Mouse (Mus musculus): ENCODE measurements around the gene Creb3l1. TPM values are rescaled to one million over a fixed set of nuclear protein-coding genes. Genes with fewer than 3 reads are reported as not detected.

The Creb3l1 gene
- total RNA-seq, 2 experiments from 2014 or later: 8.0 to 10.3 TPM

DNA sequence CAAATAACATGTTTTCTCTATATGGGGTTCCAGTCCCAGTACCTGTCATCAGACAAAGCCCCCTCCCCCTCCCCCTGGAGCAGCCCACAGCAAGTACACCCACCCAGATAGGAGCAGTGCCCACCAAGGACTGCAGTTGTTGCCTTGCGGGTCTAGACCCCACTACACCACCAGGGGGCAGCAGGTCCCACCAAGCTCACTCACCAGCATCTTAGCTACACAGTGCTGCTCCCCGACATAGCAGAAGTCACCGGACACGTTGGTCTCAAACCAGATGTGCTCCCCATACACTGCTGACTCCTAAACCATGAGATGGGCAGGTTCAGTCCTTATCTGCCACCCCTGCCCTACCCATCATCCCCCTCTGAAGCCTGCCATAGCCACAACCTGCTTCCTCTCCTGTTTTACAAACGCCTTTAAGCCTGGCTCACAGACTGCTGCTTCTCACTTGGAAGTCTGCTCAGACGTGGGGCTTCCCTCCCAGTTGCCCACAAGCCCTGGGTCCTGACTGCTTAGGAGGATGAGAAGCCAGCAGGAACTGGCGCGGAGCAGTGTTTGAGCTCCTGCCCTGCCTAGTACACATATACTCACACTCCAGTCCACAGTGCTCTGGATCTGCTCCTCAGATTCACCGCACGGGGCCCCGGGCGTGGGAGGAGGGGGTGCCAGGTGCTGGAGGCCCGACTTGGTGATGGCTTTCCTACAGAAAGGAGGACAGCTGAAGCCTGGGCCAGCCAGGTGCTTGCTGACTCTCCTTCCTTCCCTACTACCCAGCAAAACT is 79.9 kb downstream of the Creb3l1 start:
- DNase-seq: peak; percentile 72

DNA sequence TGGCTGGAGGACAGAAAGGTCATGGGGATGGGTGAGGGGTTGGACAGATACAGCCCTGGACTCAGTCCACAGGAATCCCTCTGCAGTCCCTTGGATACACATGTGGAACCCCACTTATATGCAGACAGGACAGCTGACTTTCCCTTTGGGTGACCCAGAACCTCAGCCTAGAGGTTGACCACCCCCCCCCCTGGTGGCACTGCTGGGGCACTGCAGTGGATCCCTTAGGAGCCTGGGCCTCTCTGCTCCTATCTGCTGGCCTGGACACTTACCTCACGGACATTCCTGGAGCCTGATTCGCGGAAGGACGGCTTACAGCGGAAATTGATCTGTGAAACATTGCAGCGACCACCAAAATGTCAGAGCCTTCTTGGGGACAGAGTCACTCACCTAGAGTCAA is 81.9 kb downstream of the Creb3l1 start:
- DNase-seq: peak; percentile 5

DNA sequence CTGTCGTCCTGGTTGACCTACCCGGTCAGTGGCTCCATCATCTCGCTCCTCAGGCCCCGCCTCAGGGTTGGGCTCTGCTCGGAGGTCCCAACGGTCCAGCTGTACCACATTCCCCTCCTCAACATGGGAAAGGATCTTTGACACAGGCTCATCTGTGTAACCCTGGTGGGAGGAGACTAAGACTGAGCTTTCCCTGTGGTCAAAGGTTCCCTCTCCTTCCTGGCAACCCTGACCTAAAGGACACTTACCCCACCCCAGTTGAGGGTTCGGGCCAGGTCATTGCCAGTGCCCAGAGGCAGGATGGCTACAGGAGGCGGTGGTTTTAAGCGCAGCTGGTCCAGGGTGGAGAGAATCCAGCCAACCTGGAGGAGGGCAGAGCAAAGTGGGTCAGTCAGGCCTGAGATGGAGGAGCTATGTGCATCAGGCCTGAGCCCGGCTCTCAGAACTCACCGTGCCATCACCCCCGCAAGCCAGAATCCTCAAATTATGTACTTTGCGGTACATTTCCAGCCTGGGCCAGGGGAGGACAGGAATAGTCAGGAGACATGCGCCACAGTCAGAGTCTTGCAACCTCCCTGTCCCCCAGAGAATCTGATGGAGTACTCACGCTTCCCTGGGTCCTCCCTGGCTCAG is 84.9 kb downstream of the Creb3l1 start:
- DNase-seq: no peak

DNA sequence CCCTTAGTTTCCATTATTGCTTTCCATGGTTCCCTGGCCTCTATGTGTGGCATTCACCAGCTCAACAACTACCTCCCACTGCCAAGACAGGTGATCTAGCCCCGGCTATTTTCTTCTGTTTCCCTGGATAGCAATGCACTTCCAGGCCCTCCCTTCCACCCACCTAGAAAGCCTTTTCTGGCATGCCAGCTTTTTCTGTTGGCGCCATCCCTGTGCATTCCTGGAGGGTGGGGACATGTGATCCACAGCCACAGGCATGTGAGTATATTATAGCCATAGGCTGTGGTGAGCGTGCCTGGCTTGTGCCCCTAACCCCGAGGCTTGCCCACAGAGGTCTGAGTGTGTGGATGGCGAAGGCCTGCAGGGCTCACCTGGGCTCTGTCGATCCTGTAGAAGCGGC is 88.1 kb downstream of the Creb3l1 start:
- peak; percentile 5 for DNase-seq

DNA sequence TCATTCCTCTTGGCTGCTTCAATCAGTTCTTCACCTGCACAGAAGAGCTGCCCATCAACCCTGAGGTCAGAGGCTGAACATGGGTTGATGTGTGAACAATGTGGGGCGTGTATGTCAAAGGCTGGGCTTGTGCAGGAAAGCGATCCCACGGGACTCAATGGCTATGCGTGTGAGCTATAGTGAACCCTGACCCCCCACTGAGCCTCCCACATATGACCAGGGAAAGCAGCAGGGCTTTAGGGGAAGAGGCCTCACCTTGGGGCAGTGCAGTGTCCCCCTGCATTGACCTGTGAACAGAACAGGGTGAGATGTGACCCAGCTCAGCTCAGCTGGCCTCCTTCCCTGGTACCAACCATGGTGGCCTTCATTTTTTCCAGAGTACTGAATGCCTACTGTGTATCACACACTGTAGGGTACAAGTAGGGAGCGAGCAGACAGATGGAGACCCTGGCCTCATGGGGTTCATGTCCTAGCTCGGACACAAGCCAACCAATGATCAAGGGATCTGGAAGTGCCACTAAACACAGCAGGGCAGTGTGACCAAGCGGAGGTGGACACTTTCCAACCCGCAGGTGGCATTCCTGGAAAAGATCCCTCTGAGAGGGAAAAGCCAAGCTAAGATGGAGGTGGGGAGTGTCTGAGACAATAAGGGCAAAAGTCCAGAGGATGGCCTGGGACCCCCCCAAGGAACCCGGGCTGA is 89.3 kb downstream of the Creb3l1 start:
- DNase-seq: no peak

DNA sequence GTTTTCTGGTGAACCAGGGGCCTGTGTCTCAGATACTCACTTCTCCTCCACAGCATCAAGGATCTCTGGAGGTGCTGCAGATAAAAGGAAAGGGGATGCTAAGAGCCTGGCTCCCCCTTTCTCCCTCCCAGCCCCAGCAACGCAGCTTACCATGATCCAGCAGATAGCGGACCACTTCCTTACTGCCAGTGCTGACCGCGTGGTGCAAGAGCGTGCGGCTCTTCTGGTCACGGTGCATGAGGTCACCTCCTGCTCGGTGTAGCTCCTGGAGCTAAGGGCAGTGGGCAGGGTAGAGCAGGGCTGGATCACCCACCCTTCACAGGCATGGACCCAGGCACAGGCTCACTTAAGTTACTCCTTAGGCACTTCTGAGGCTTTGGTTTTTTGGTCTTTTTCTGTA is 90.3 kb downstream of the Creb3l1 start:
- DNase-seq: no peak

DNA sequence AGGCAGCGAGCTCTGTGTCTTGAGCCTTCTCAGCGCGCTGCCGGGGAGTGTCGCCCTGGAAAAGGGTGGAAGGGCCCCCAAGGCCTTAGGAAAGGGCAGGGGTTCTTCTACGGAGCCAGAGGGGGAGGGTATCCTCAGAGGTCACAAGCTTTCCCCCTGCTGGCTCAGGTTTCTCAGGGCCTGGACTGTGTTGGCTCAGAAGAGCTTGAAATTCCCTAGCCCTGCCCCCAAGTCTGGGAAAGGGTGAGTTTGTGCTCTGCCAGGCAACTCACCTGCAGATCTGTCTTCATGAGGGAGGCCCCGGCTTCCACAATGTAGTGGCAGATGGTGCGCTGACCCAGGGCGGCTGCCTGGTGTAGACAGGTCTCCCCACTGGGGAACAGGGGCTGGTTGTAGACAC is 90.8 kb downstream of the Creb3l1 start:
- no peak for DNase-seq

DNA sequence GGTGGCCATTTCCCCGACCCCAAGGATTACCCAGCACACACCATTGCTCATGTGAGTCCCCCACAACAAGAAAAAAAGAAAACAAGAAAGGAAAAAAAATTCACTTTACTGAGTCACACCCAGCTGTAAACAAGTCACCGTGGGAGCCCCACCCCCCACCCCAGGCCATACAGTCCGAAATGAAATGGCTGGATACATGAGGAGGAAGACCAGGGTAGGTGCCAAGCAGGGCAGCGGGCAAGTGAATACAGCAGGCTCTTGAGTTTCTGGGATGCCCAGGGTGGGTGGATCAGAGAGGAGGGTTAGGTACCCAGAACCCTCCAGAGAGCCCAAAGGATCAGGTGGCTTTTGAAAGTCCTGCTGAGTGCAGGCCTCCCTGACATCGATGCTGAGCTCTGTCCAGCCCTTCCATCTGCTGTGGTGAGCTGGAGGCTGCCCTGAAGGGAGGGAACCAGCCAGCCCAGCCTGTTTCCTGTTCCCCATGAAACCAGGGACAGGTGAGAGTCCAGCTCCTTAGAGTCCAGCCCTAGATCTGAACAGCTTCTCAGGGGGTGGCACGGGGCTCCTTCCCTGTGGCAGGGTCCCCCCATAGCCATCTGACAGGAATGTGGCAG is 91.5 kb downstream of the Creb3l1 start:
- no peak for DNase-seq

Small RNA genes within 50 kb of the gene (microRNA-seq; reads per million reads assigned to microRNA genes)
- gene Mir6999 (ENCODE audit: borderline replicate concordance in 2 of 2): 0 to 0.74 reads per million in 2 experiments

Other genes with a start within 250 kb of the Creb3l1 start
- gene Chrm4, start 97.3 kb downstream of the Creb3l1 start, total RNA-seq (2021): not detected
- gene Mdk, start 92.2 kb downstream of the Creb3l1 start, total RNA-seq (2021): 1 to 10 TPM; 3.3 to 3.4 TPM
- not detected for gene Gm9821, start 78.8 kb downstream of the Creb3l1 start, total RNA-seq (2021)
- 10 to 100 TPM; 32.3 to 34.8 TPM for gene Dgkz, start 48.6 kb downstream of the Creb3l1 start, total RNA-seq (2021)
- gene Phf21a, start 68.6 kb upstream of the Creb3l1 start, total RNA-seq (2021): 10 to 100 TPM; 20.2 to 21.1 TPM

All from gastrocnemius, postnatal 25 days (tissue).